Mouse (Mus musculus) ZHBTc4 (cell line): ENCODE measurements around the gene Tnrc6b.

ENCODE experiments used
- DNase-seq: peaks from one replicate; pipeline ENCODE4 v3.0.0-alpha.2; 2011; ENCODE audit warnings: low read depth, low spot score

Gene Tnrc6b

GRCm38 (mm10) chr15:80785699-80786098 is 74.6 kb downstream of the Tnrc6b start:
- DNase-seq = no peak

DNA sequence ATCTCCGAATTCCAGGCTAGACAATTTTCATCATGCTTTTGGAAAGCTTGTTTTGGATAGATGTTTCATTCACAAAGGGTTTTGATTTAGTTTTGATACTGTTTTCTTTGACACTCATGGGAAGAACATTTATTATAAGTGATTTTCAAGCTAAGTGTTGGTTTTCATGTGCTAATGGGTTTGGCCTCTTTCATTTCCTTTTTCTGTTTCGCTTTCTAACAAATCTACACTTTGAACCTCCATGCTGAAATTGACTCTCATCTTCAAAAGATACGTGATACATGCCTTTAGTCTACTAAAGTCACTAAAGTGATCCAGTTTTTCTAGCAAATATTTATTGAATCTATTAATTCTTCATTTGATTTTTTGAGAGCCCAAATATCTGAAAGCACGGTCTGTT is 76.6 kb downstream of the Tnrc6b start:
- DNase-seq = no peak

- no peak for DNase-seq
These were observed 81.4 kb downstream of the Tnrc6b start for GRCm38 (mm10) chr15:80792556-80792955.

DNA sequence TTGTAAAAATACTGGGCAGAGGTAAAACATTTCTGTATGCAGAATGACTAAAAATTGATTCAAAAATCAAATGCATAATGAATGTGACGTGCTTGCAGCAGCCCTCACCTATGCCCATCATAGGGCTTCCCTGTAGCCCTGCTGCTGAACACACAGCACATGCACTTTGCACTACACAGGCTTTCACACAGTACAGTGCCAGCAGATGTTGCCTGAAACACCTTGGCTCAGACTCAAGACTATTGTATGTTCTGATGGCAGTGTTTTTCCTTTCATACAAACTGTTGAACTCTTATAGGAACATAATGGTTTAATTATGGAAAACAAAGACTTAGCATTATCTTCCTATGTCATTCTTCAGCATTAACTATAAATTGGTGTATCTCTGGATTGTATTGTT is 84.0 kb downstream of the Tnrc6b start:
- no peak for DNase-seq

DNA sequence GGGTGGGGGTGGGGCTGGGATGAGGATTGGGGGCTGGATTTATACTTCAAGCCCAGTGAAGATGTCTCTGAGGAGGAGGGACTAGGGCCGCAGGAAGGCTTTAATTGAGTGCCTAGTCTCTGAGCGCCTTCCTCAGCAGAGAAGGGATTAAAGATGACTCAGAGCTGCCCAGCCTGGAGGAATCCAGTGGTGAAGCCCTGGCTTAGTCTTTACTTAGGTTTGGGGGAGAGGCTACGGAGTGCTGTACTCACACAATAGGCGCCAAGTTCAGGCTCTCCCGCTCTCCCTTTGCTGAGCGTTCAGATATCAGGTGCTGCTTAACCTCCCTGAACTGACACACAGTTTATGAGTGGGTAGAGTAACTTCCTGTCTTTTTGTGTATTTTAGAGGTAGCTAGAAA is 86.6 kb downstream of the Tnrc6b start:
- DNase-seq = peak; percentile 65

DNA sequence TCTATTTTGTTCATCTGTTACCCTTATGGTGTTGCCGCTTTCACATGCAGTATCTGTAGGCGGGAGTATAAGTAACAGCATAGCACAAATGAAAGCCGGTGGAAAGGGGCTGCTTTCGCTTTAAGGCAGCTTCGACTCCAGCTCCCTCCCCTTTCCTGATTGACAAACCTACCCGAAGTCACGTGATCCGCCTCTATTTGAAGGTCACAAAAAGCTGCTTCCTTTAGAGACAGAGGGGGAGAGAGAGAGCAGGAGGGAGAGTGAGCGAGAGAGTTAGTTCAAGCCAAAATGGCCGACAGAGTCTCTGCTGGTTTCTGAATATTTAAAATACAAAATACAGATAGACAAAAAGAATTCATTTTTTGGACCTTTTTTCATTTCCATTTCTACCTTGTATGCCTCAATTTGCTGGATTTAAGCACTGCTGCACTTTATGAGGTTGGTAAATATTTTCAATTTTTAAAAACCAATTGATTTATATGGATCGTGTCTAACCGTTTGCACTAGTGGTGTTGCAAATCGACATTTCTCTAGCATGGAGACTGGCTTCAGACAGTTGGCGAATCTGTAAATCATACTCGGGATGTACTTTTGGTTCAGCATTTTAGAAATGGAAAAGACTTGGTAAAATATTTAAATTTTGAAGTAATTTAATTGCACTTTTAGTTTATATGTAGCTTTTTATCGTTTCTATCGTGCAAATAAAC is 87.4 kb downstream of the Tnrc6b start:
- peak; percentile 98 for DNase-seq

GRCm38 (mm10) chr15:80799074-80799633 is 88.0 kb downstream of the Tnrc6b start:
- DNase-seq = peak; percentile 47

DNA sequence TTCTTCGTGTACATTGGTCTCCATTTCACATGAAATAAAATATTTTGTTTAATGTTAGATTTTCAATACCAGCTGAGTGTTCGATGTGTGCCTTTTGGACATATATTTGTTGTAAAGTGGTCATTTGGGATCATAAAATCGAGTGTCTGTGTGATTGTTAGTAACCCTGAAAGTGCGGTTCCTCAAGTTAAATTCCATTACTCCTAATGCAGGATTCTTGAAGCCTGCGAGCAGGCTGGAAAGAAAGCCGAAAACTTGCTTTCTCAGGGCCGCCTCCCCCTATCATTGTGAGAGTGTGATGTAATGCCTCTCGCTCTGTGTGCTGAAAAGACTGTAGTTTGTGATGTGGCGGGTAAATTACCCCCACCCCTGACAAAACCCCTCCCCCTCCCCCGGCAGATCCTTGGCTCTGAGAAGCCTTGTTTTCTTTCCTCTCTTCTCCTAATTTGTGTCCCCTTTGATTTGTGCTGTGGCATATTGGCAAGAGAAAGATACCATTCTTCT is 88.6 kb downstream of the Tnrc6b start:
- peak; percentile 66 for DNase-seq

DNA sequence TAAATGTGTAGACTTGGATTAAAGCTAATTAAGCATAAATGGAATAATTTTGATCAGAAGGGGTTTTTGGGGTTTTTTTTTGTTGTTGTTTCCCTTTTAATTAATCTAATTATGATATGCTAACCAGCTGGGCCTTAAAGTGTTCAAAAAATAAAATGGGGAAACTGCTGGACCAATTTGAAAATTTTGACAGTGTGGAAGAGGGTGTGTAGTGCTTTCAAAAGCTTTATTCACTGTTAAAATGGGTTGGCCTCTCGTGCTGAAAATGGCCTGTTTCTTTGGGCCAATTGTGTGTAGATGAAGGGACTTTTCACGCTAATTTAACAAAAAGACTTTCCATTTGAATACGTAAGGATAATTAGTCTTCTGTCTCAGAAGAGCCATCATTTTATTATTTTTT is 89.1 kb downstream of the Tnrc6b start:
- no peak for DNase-seq

DNA sequence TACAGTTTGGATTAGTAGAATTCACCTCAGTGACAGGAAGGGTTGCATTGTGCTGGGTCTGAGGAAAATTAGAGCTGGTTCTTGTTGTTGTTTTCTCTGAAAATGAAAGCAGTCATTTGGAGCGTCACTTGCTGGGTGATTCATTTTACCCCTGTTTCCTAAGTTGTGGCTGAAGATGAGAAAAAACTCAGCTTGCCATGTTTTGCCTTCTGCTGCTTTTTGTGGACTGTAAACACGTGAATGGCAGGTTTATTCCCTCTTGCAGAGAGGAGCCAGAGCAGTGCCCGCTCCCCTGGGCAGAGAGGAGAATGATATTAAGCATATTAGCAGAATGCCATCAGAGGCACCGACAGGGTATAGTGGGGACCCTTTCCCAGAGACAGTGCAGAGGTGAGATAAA is 89.7 kb downstream of the Tnrc6b start:
- DNase-seq = no peak

DNA sequence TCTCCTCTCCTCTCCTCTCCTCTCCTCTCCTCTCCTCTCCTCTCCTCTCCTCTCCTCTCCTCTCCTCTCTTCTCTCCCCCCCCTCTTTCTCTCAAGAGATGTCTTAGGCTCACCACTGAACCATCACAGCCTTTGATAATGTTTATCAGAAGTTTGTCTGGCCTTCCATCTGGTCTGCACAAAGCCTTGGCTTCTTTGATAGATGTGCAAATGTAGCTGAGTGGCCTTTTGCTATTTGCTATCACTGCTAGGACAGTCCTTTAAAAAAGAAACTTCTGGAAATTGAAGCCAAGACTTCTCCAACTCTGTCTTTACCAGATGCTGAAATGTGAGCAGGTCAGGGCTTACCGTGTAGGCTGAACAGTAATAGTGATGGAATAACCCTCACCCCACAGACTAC is 90.5 kb downstream of the Tnrc6b start:
- DNase-seq = no peak

DNA sequence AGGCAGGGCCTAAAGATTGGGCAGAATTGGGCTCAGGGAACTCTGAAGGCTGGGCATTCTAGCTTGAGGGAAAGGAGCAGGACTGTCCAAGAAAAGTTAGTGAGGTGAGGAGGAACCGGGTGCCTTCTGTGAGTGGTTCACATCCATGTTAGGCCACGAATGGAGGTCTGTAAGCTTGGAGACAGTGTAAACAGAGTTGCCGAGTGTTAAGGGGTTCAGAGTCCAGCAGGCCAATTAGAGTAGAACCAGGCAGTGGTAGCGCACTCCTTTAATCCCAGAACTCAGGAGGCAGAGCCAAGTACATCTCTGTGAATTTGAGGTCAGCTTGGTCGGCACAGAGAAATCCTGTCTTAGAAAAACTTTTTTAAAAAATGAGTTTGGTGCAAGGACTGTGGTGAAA is 96.0 kb downstream of the Tnrc6b start:
- DNase-seq = no peak

- DNase-seq = no peak
These were observed 99.1 kb downstream of the Tnrc6b start for GRCm38 (mm10) chr15:80810226-80810625.

DNA sequence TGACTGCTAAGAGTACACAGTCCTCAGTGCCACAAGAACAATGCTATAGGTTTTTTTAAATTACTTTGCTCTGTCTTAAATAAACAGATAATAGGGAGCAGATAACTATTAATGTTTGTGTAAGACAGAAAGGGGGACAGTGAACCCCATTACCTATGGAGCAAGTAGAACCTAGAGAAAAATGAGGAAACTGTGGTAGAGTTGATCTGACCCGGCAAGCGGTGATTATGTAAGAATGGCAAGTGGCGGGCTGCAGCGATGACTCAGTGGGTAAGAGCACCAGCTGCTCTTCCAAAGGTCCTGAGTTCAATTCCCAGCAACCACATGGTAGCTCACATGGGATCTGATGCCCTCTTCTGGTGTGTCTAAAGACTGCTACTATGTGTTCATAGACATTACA is 101.7 kb downstream of the Tnrc6b start:
- no peak for DNase-seq

- no peak for DNase-seq
These were observed 103.7 kb downstream of the Tnrc6b start for GRCm38 (mm10) chr15:80814792-80815191.

GRCm38 (mm10) chr15:80822276-80822675 is 111.2 kb downstream of the Tnrc6b start:
- DNase-seq = peak; percentile 22

DNA sequence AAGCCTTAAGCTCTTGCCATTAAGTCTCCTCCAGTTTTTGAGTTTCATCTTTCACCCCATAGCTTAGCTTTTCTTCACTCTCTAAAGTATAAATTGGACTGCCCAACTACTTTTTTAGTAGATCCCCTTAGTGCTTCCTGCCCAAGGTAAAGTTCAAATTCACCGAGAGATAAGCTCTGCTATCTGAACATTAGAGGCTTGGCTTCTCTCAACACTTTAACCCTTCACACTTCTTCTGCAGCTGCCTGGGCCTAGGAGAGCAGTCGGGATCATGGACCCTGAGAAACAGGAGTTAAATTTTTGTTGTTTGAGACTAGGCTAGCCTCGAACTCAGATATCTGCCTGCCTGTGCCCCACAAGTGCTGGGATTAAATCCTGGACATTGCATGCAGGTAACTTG is 120.1 kb downstream of the Tnrc6b start:
- no peak for DNase-seq

DNA sequence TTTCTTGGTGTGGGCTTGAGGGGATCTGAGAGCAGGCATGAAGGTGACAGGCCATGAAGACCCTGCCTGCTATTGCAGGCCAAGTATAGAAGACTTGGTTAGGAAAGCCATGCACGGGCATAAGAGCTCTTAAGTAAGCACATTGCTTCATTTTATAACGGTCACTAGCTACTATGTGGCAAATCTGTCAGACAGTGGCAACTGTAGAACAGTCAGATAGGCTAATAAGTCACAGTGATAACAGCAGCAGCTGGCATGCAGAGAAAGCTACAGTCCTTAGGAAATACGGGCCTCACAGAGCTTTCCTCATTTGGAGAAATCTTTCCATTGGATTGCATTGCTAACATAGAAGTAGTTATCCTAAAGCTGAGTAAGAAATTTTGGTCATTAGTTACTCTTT is 121.7 kb downstream of the Tnrc6b start:
- no peak for DNase-seq

- no peak for DNase-seq
These were observed 125.1 kb downstream of the Tnrc6b start for GRCm38 (mm10) chr15:80836246-80836645.

- no peak for DNase-seq
These were observed 127.7 kb downstream of the Tnrc6b start for GRCm38 (mm10) chr15:80838836-80839235.

DNA sequence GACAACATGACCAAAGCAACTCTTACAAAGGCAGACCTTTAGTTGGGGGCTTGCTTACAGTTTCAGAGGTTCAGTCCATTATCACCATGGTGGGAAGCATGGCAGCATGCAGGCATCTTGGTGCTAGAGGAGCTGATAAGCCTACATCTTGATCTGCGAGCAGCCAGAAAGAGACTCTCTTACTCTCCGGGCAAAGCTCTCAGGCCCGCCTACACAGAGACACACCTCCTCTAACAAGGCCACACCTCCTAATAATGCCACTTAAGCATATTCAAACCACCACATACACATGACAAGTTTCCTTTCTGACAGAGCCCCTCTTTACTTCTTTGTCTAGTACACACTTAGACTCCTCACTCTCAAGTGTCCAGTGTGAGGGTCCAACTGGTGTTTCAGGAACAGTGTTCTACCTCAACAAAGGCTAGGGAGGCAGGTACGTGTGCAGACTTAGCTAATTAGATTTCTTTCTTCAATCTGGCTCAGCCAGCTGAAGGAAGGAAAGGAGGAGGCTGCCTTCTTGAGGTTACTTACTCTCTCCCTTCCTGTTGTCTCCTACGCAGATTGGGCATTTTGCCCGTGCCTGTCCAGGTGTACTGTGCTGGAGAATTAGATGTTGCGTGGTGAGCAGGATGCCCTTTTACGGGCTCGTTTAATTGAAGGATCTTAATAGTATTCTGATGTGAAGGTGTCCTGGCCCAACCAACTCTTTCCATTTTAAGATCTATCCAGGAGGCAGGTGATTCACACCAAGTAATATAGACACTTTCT is 128.7 kb downstream of the Tnrc6b start:
- DNase-seq = no peak

GRCm38 (mm10) chr15:80844262-80844661 is 133.1 kb downstream of the Tnrc6b start:
- no peak for DNase-seq

GRCm38 (mm10) chr15:80844926-80845325 is 133.8 kb downstream of the Tnrc6b start:
- DNase-seq = no peak
